ENCODE assay signal across 17 mouse cellular contexts in the genomic region with DNA sequence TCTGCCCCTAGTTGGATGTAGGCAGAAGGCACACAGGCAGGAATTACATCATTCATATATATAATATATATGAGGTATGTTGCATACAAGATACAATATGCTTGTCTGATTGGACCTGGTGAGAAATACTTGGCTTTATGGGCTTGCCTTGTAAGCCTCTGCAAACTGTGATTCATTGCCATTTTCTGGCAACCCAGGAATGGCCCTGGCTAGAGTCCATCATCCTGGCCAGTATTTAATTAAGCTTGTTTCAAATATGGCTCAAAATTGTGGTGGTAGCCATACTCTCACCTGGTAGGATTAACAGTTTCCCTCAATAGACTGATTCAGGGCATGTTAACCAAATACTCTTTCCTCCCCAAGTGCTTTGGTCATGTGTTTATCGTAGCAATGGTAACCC. TPM values are rescaled to one million over a fixed set of nuclear protein-coding genes. Genes with fewer than 3 reads are reported as not detected.
DNase-seq lines count a peak whose midpoint lies in the region; ATAC-seq and TF ChIP-seq lines count a peak whose summit lies in the region.
"Had no signal": no experiment of that assay in that cellular context is flagged by ENCODE, and none has a peak within 500 bp of the region (broad histone marks: within the 10 kb centered on the region; RNA-seq: fewer than 3 reads in every experiment).

No protein-coding gene starts in this region.

- H3K4me2 ChIP-seq in forebrain, embryonic 16.5 days (ENCODE audit: low read length), result no peak overlapping the region
- H3K4me2 ChIP-seq: forebrain, embryonic 15.5 days; heart, embryonic 11.5 days; liver, embryonic 13.5 days had no signal

- no peak overlapping the region for H3K27ac ChIP-seq in gastrocnemius, adult 2 months
- H3K27ac ChIP-seq in forebrain, embryonic 16.5 days (ENCODE audit: low read length), result no peak overlapping the region
- no peak overlapping the region for H3K27ac ChIP-seq in heart, adult 2 months
- H3K27ac ChIP-seq: forebrain, embryonic 15.5 days; hindbrain, postnatal 0 days; liver, embryonic 13.5 days had no signal

- WGBS in large intestine, adult 2 months, result 57% methylated on average over 1 of the region's 1 CpGs
- 94% methylated on average over 1 of the region's 1 CpGs for WGBS in forebrain, embryonic 16.5 days
- 83% methylated on average over 1 of the region's 1 CpGs for WGBS in heart, adult 2 months

- no peak for TF ChIP-seq CTCF in gastrocnemius, adult 2 months (IDR thresholded peaks at IDR 0.05)
- TF ChIP-seq CTCF in heart, adult 2 months (IDR thresholded peaks at IDR 0.05), result no peak

- intact Hi-C loops in gastrocnemius, adult 2 months (cut with DNase I), result no loop called here
- intact Hi-C loops in heart, adult 2 months (cut with DNase I), result no loop called here

- no peak for DNase-seq in cerebellum, postnatal 4 days (ENCODE audit: low spot score in 2 of 2)
- peak; percentile 65 for DNase-seq in adrenal gland, postnatal 14 days
- DNase-seq in cerebellum, adult 9-10 months, result peak; percentile 89
- peak; percentile 21 for DNase-seq in large intestine, adult 2 months (ENCODE audit: low read depth, low spot score)
- DNase-seq in gastrocnemius, adult 2 months, result no peak
- DNase-seq in heart, adult 2 months, result no peak
- DNase-seq: gastrocnemius, postnatal 14 days; heart, postnatal 36 days; kidney, adult 9 months; kidney, postnatal 4 days; liver, embryonic 13.5 days had no signal

- peaks cover 5% of the 10 kb centered on the region for H3K4me1 ChIP-seq in forebrain, embryonic 16.5 days (replicated peaks; ENCODE audit: control insufficient read depth, insufficient read depth, low read length)
- H3K4me1 ChIP-seq in heart, adult 2 months (ENCODE audit: control insufficient read depth, insufficient read depth, low read length), result no peaks in the 10 kb centered on the region
- H3K4me1 ChIP-seq: liver, embryonic 13.5 days had no signal

- peak; percentile 56 for ATAC-seq in cerebellum, adult (ENCODE audit: insufficient number of reproducible peaks, low FRiP score, low TSS enrichment)
- ATAC-seq in forebrain, embryonic 16.5 days, result no peak
- ATAC-seq: forebrain, embryonic 15.5 days; hindbrain, postnatal 0 days; lung, postnatal 0 days had no signal

- H3K4me3 ChIP-seq in gastrocnemius, adult 2 months, result no peak overlapping the region
- H3K4me3 ChIP-seq in forebrain, embryonic 16.5 days (replicated peaks; ENCODE audit: low read length), result no peak overlapping the region
- H3K4me3 ChIP-seq in heart, adult 2 months, result no peak overlapping the region
- H3K4me3 ChIP-seq: forebrain, embryonic 15.5 days; liver, embryonic 13.5 days had no signal

- no peak for TF ChIP-seq POLR2A in heart, adult 2 months (IDR thresholded peaks at IDR 0.05; ENCODE audit: insufficient read depth, low read depth, low read length)

- H3K9ac ChIP-seq in forebrain, embryonic 16.5 days (replicated peaks; ENCODE audit: low read depth, low read length), result no peak overlapping the region
- H3K9ac ChIP-seq in heart, adult 2 months (ENCODE audit: low read depth, low read length), result no peak overlapping the region
- H3K9ac ChIP-seq: forebrain, embryonic 15.5 days; liver, embryonic 13.5 days had no signal

- H3K9me3 ChIP-seq in forebrain, embryonic 16.5 days (ENCODE audit: control insufficient read depth, low read length), result no peaks in the 10 kb centered on the region
- H3K9me3 ChIP-seq: forebrain, embryonic 15.5 days; liver, embryonic 13.5 days had no signal

- H3K79me2 ChIP-seq in heart, adult 2 months (replicated peaks; ENCODE audit: control insufficient read depth, insufficient read depth, low read length), result no peaks in the 10 kb centered on the region

- TF ChIP-seq EP300 in heart, adult 2 months (IDR thresholded peaks at IDR 0.05; ENCODE audit: insufficient read depth, low read depth, low read length), result no peak

- no peaks in the 10 kb centered on the region for H3K27me3 ChIP-seq in forebrain, embryonic 16.5 days (replicated peaks; ENCODE audit: control insufficient read depth, insufficient read depth, low read length)
- no peaks in the 10 kb centered on the region for H3K27me3 ChIP-seq in heart, adult 2 months (ENCODE audit: control insufficient read depth, insufficient read depth, low read length)
- H3K27me3 ChIP-seq: forebrain, embryonic 15.5 days; liver, embryonic 13.5 days had no signal

- peaks cover under 1% of the 10 kb centered on the region for H3K36me3 ChIP-seq in forebrain, embryonic 16.5 days (ENCODE audit: control insufficient read depth, insufficient read depth)
- H3K36me3 ChIP-seq in heart, adult 2 months (ENCODE audit: control insufficient read depth, insufficient read depth, low read length), result peaks cover 2% of the 10 kb centered on the region

RNA-seq across cellular contexts. Expression of gene Actr2, which starts 46.6 kb away (rescaled TPM):
- 104 and 110 TPM in 2 replicates for total RNA-seq in adrenal gland, postnatal 14 days (2021)
- 32.5 and 38.3 TPM in 2 replicates for polyA plus RNA-seq in large intestine, adult 2 months (2012; rRNA removed)
- total RNA-seq in gastrocnemius, adult 2 months (2021), result 10 to 100 TPM; 35.8 to 44.1 TPM
- 189 and 208 TPM in 2 replicates for polyA plus RNA-seq in forebrain, embryonic 16.5 days (2015; fragmentation: Nextera tagmentation; extraction: Ambion mirVana)
- 10 to 100 TPM; 71.7 to 75.8 TPM for total RNA-seq in heart, adult 2 months (2021)
- 18.1 and 34.5 TPM in 2 replicates for polyA plus RNA-seq in heart, adult 2 months (2012; rRNA removed)

Comparison
In these comparisons a context has a peak if more than half of its experiments do, and no peak if none do; other contexts are left out.
1. DNase-seq: peak in adrenal gland, postnatal 14 days (single experiment), cerebellum, adult 9-10 months (single experiment) and large intestine, adult 2 months (single experiment); none in cerebellum, postnatal 4 days (0 of 2), gastrocnemius, adult 2 months (single experiment) and heart, adult 2 months (0 of 2).